Mouse (Mus musculus): ENCODE results near the gene Dnali1.

Gene Dnali1

DNA sequence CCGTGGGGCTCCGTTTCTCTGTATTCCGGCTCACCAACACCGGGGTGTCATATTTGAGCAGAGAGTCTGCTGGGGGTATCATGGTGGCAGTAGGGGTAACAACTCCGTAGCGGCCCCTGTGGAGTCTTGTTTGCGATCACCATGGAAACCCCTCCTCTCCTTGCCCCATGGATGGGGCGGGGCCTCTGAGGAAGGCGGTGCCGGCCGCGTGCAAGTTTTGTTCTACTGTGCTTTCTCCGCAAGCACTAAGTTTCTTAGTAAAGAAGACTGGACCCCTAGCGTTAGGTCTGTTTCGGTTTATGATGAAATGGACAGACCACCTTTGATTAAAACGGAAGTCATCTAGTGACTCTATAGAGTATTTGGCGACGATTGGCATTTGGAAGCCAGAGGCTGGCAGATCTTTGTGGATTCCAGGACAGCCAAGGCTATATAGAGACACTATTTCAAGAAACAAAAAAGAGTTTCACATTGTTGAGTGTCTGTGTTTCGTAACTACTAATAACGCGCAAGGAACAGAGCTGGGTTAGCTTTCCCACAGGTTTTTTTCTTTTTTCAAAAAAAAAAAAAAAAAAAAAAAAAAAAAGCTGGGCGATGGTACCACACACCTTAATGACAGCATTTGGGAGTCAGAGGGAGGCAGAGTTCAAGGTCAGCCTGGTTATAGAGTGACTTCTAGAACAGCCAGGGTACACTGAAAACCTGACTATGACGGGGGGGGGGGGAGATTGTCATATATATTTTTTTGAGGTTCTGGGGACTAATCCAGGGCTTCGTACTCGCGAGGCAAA lies at the start of gene Dnali1:
TSS of gene Dnali1 (minus strand) at position 187 of the 791 bp plus-strand sequence.
- peak; percentile 51 for DNase-seq (ENCODE audit: low read depth)

DNA sequence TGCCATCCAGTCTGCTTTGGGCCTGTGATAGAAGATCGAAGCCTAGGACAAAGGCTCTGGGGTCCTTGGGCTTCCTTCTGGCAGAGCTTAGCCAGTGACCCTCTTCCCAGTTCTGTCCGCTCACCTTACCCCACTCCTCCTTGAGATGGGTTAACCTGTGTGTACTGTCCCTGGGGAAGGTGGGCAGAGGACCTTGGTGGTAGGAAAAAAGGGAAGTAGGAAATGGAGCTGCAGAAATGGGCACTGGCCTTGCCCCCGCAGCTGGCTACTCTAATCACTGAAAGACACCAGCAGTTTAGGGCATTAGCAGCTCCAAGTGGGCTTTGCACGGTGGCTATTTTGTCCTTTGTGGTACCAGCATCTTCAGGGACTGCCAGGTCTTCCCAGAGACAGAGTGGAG lies 49.6 kb upstream of the Dnali1 start:
- DNase-seq (ENCODE audit: low read depth): no peak

DNA sequence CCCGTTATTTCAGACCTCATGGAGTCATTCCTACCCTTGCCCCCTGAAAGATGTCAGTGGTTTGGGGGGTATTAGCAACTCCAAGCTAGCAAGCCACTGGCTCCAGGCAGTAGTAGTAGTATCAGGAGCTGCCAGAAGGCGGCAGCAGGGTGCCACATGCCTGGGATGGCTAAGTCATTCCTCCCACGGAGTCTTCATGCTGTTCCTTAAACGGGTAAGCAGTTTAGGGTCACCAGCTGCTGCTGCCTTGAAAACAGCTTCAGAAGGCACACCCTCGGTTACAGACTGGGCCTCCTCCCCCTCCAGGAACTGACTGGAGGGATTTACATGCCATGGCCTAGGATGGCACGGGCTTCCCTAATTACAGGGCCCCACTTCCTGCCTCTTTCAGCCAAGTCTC lies 49.1 kb upstream of the Dnali1 start:
- no peak for DNase-seq (ENCODE audit: low read depth)

DNA sequence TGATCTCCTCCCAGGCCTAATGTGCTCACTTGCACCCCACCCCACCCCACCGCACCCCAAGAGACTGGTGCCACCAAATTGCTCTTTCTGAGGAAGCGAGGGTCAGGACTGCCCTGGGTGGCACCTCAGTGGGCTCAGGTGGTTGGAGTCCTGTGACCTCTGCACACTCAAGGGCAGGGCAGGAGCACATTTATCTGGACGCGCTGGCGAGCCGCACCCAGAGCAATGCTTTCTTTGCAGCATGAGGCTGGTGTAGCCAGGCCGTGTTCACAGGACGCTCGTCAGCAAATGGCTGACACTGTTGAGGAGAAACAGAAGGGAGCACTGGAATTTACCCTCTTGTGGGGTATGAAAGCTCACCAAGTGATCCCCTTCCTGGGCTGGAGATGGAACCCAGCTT lies 39.9 kb upstream of the Dnali1 start:
- DNase-seq (ENCODE audit: low read depth): no peak

DNA sequence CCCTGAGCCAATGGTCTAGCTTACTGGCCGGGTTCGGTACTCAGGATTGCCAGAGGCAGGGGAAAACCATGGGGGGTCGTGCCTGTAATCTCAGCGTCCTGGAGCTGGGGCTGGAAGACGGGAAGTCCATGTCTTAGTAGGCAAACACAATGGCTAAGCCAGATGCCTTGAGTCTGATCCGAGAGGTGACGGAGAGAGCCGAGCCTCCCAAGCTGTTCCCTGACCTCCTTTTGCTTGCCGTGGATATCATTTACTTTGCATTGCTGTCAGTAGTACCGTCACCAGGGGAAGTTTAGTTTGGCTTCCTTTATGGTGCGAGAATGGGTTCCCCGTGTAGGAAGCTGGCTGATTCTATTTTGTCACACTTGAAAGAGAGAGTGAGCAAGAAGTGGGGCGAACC lies 35.8 kb upstream of the Dnali1 start:
- no peak for DNase-seq (ENCODE audit: low read depth)

DNA sequence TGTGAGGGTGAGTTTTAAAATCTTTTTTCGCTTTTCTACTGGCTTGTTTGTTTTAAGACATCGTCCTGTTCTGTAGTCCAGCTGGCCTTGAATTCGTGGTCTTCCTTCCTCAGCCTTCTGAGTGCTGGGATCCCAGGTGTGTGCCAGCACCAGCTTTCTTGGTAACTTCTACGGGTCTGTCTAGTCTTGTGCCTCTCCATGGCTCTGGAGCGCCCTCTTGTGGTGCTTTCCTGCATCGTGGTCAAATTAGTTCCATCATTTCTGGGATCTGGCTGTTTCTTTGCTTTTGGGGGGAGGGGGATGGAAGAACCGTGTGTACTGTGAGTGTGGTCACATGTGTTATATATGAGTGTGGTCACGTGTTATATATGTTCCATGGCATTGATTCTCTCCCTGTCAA lies 34.0 kb upstream of the Dnali1 start:
- DNase-seq (ENCODE audit: low read depth): peak; percentile 82

DNA sequence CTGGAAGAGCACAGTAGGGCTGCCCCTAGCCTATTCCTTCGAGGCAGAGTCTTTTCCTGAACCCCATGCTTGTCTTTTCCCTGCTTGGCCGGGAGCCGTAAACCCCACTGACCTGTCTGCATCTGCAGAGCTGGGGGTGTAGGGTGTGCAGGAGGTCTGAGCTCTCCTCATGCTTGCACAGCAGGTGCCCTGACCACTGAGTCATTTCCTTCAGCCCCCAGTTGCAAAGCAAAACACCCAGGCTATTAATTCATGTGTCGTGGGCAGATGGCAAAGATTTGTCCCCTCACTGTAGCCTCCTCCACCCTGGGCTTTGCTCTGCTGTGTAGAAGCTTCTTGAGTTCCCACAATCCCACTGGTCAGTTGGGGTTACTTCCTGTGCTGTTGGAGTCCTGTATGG lies 31.9 kb upstream of the Dnali1 start:
- no peak for DNase-seq (ENCODE audit: low read depth)

DNA sequence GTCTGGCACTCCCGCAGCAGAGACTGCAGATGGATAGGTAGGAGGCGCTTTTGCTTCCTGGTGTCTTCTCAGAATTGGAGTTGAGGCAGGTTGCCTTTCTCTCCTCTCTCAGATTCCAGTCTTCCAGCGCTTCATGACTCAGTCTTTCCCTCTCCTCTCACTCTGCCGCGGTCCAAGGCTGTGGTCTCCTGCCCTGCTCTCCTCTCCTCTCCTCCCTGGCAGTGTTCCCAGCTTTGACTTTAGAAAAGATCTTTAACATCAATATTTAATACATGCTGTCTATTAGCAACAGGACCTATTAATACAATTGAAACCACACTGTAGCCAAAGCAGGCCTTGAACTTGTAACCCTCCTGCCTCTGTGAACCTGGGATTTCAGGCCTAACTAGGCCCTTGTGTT lies 30.6 kb upstream of the Dnali1 start:
- no peak for DNase-seq (ENCODE audit: low read depth)

DNA sequence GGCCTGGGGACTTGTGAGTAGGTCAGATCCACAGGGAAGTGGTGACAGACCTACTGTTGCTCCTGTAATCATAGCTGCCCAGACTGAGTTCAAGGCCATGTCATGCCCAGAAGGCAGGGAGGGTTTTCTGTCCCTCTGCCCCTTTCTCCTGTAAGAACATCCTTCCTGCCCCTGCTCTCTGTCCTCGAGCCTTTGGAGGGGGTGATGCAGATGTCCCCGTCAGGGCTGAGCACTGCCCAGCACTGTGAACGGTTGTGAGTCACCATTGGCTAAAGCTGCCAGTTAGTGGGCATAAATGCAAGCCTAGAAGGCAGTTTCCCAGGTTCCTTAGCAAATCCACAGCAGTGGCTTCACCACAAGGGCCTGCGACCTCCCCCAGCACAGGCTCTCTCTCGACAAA lies 27.5 kb upstream of the Dnali1 start:
- no peak for DNase-seq (ENCODE audit: low read depth)

DNA sequence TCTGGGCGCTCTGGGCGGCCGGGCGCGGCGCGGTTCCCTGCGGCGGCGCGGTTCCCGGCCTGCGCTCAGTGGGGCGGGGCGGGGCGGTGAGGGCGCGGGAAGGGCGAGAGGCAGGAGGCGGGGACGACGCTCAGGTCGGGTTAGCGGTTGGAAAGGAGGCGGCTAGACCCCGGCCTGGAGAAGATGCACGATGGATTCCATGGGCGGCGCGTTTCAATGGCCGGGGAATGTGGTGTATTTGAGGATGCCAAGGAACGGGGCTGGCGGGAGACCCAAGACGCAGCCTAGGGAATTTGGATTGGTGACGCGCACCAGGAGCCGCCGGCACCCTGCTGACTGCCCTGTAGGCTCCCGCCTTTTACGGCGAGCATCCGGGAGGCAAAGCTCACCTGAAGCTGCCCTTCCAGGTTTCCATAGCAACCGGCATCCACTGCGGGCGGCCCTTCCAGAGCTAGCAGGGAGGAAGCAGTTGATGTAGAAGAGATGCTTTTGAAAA lies 19.9 kb upstream of the Dnali1 start:
- peak; percentile 54 for DNase-seq (ENCODE audit: low read depth)

DNA sequence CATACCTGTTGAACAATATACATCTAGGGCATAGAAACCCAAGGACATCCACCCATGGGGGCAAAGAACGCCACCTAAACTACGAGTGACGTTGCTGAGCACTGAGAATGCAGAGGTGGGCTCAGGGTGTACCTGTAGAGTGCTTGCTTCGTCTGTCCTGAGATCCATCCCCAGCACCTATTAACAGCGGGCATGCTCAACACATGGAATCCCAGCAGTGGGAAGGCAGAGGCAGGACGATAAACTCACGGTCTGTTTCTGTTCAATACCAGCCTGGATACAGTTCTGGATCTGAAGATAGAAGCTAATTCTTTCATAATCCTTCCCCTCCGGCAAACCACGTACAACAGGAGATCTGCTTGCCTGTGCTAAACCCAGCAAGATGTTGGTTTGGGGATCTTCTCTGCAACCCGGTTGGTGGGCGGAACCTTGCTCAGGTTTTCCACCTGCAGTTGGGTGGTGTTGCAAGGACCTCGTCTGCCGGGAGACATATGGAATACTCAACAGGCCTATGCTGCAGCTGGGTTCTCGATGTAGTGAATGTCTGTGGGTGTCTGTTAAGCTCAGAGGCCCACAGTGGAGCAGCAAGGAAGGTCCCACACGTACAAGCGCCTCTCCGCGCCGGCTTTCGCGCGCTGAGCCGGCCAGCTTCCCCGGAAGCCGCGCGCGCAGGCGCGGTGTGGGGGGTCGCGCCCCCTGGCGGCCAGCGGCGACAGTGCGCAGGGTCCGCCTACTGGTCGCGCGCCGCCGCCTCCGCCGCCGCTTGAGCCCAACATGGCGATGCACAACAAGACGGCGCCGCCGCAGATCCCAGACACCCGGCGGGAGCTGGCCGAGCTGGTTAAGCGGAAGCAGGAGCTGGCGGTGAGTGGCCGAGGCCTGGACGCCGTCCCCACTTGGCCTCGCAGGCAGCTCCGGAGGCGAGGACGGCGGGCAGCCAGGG lies 19.2 kb upstream of the Dnali1 start, which contains the start of gene Meaf6:
TSS of gene Meaf6 (plus strand) at position 732 of the 943 bp plus-strand sequence.
- DNase-seq (ENCODE audit: low read depth): peak; percentile 72

DNA sequence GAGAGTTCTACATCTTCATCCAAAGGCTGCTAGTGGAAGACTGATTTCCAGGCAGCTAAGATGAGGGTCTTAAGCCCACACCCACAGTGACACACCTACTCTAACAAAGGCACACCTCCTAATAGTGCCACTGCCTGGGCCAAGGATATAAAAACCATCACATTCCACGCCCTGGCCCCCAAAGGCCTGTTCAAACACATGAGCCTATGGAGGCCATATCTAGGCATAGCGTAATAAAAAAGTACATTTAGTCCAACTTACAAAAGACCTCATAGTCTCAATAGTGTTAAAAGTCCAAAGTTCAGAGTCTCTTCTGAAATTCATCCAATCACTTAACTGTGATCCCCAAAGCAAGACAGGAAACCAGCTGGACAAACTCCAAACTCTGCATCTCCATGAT lies 13.2 kb upstream of the Dnali1 start:
- DNase-seq (ENCODE audit: low read depth): no peak

DNA sequence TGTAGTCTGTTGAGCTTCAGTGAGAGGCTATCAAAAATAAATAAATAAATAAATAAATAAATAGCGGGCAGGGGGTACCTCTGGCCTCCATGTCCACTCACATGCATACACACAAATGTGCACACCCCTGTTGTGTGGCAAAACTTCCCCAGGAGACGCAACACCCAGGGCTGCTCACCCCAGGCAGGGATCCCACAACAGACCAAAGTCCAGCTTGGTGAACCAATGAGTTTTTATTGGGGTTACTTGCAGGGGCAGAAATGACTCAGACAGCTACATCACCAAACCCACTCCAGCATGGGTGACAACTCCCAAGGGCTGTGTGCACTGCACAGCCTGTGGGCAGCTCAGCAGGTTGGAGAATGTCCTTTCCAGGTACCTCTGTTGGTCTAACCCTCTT lies 12.2 kb upstream of the Dnali1 start:
- DNase-seq (ENCODE audit: low read depth): no peak

DNA sequence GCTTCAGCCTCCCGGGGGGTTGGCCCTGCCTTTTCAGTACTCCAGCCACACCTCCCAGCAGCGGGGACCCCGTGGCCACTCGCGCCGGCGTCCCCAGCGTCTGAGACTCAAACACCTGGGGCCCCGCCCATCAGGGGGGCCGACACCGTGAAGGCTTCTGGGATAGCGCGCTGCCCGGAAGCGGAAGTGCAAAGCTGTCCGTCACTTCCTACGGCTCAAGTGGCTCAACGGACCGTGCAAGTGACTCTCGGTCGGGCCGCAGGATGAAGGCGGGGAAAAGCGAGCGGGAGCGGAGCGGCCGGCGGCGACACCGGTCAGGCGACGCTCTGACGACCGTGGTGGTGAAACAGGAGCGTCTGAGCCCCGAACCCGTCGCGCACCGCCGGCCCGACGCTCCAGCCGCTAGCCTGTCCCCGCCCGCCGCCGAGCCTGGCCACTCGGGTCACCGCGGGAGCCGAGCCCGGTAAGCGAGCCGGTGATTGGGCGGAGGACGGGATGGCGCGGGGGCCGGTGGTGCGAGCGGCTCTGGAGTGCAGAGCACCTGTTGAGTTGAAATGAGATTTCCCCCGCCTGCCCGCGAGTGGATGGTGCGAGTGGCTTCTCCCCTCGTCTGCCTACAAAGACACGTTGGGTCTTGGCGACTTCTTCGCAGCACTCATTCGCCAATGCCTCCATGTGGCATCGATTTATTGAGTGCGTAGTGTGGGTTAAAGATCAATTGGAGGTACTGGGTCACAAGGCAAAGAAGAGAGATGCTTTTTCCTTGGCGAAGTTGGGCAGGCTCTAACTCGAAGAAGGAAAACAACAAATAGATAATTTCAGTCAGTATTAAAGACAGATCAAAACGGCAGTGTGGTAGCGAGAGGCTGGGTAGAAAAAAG lies 1.2 kb upstream of the Dnali1 start, which contains the start of gene Snip1:
TSS of gene Snip1 (plus strand) at position 183 of the 881 bp plus-strand sequence.
- peak; percentile 96 for DNase-seq (ENCODE audit: low read depth)

DNA sequence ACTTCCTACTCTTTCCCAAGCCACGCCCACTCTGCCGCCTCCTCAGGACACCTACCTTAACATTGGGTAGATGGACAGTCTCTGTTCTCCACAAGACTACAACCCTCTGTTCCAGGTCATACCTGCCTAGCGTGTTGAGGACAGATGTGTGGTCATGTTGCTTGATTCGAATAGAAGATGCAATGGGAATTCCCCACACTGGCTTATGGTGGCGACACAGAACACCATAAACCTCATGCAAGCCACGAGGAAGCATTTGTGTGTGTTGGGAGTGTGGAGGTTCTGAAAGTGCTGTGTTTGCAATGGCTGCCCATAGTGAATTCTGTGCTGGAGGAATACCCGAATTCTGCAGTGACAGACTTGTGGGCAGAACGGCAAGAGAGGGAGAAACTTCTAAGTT lies 1.7 kb downstream of the Dnali1 start:
- no peak for DNase-seq (ENCODE audit: low read depth)

DNA sequence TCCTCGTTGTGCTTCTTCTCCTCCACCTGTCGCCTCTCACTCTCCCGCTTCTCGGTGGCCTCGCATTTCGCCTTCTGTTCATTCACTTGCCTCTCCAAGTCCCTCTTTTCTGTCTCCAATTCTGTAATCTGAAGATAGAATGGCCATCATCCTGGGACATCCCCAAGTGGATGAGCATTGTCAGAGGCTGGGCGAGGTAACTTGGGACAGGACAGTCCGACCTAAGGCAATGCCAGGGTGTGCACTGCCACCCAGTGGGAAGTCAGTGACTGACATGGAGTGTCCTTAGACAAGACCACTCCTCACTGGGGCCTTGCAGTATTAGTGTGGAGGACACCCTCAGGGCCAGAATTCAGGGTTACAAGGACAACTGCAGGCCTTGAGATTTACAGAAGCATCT lies 6.5 kb downstream of the Dnali1 start:
- DNase-seq (ENCODE audit: low read depth): no peak

DNA sequence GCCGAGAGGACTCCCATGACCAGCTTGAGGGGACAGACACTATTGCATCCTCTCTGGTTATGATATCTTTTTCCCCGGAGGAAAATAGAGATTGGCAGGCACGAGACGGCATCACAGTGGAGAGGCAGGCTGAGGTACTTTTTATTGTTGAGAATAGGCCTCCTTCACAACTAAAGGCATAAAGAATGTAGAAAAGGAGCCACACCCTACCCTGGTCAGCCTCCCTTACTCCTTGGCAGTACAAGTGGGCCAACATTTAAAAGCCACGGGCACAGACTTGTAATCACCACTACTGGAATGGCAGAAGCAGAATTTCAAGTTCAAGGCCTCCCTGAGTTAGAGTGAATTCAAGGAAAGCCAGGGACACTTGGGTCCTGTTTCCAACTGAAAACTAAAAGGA lies 7.5 kb downstream of the Dnali1 start:
- DNase-seq (ENCODE audit: low read depth): no peak

DNA sequence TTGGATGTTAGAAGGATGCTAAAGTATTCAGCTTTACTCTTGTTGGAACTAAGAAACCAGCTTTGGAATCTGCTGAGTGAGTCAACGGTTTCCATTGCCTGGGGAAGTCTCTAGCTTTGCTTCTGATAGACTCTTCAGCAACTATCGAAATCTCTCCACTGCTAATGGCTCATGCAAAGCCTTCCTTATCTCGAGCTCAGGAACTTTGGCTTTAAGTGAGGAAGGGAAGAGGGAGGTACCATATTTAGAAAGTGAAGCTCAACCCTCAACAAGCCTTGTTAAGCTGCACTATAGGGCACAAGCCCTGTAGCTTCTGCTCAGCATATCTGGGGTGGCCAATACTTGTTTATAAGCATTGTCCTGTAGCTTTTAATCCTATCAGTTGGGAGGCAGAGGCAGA lies 8.2 kb downstream of the Dnali1 start:
- no peak for DNase-seq (ENCODE audit: low read depth)

DNA sequence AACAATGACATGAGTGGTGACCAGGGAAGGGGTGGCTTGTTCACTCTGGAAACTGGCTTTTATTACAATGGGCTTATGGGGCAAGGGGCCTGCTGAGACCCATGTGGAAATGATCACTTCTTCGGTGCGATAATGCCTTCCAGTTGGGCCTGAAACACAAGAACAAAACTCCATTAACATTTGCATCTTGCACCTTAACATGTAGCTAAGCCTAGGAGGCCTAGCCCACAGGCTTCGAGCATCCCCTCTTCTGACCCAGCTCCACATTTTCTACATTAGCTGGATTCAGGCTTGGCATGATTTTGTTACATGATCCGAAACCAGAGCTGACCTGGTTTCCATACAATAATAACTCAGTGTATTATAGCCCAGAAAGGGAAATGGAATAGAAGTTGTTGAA lies 9.0 kb downstream of the Dnali1 start:
- DNase-seq (ENCODE audit: low read depth): no peak

DNA sequence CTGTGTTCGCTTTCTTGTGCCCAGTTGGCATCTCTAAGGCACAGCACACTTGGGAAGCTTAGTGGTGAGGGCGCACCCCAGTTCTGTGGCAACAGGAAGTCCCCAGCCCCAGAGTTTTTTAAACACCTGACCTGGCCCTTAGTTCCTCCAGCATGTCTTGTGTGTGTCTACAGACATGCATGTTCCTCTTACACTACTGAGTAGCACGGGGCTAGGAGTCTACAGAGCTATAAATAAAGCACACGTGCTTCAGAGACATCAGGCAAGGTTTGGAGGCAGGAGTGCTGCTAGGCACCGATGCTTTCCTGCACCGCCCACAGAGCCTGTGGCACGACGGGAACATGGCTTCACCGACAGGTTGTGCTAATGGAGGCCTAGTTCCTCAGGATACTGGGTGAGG lies 10.1 kb downstream of the Dnali1 start:
- no peak for DNase-seq (ENCODE audit: low read depth)

DNA sequence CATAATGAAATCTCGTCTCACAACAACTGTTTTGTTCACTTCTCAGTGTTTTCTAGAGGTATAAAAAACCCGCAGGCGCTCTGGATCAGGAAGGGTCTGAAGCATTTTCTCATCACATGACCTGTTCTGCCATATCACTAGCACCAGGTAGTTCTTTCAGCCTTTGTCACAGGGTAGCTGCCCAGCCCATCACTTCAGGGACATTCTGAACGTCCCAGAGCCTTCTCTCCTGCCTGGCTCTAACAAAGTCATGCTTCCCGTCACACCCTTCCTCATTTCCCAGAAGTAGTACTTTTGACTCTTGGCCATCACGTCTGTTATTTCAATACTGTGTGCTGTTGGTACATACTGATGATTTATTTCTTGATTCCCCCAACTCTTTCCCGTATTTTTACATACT lies 21.0 kb downstream of the Dnali1 start:
- no peak for DNase-seq (ENCODE audit: low read depth)

DNA sequence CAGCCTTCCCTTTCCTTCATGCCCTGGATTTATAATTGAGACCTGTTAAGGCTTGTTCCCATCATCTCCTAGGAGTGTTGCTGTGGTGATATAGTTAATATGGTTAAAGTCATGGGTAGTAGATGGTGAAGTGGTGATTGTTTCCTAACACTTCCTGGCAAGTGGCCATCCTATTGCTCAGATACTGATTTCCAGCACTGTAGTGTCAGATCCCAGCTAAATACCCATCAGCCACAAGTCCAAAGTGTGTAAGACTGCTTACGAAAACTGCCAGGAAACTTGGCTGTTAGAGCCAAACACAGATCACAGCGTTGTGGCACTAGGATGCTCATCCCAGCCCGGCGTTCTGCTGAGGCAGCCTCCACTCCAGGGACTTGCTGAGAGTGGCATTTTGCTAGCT lies 31.2 kb downstream of the Dnali1 start:
- no peak for DNase-seq (ENCODE audit: low read depth)

Data from c-Kit-positive CD71-negative TER-119-negative erythroid progenitor cells, embryonic 14.5 days (primary cell).